Mouse (Mus musculus) adrenal gland, adult 8-10 months (tissue): ENCODE measurements around the gene Olfr1209. TPM values are rescaled to one million over a fixed set of nuclear protein-coding genes. Genes with fewer than 3 reads are reported as not detected.

ENCODE experiments used
- DNase-seq: peaks from one replicate; pipeline ENCODE4 v3.0.0; 2022
- total RNA-seq, 4 experiments: library from RNA; stranded (reverse); gene quantifications; 2 replicates each; pipeline ENCODE4 v1.2.4; 2022

Gene Olfr1209
- not detected for total RNA-seq

DNA sequence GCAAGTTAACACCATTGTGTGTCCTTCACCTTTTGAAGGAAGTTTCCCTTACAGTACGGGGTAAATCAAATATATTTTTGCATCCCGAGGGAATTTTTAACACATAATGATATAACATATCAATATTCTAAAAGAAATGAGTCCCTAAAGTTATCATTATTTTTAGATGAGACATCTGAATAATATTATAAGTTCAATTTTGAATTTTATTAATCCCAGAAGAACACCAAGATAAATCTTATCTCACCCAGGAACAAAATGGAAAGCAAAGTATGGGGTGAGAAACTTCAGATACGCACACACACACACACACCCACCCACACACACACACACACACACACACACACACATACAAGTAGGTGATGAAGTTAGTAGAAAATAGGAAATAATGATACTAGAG lies at the start of gene Olfr1209:
Gene Olfr1209, minus strand, starts transcription at position 101 of the 400 bp plus-strand sequence.
- no peak for DNase-seq

DNA sequence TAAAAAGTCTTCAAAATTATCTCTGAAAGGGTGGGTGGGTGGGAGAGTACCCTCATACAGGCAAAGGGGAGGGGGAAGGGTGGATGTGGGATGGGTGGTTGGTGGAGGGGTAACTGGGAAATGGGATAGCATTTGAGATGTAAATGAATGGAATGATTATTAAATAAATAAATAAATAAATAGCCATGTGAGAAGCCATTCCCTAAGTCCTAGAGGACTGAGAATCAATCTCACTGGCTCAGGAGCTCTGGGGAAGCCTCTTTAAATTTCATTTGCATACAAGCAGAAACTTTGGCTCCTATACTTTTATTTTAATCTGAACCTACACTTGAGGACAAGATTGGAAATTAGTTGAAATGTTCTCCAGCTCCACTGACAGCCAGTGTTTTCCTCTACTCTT lies 38.7 kb upstream of the Olfr1209 start, which contains the start of gene Olfr1212:
Gene Olfr1212, plus strand, starts transcription at position 301 of the 400 bp plus-strand sequence.
- no peak for DNase-seq

DNA sequence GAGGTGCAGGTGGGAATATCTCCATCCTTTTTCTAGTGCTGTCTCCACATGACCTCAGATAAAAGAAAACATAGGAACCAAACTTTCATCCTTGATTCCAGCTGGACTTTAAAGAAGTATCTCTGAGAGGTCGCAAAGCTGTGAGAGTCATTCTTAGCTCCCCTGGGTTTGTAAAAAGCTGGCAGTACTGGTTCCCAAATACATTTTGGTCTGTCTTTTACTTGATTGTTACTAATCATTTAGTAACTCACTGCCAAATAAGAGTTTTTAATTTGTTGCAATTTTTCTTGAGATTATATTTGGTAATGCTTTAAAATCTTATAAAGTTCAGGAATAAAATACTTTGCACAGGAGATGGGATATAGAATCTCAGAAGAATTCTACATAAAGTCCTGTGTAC lies 23.1 kb upstream of the Olfr1209 start, which contains the start of gene Olfr1211:
Gene Olfr1211, minus strand, starts transcription at position 101 of the 400 bp plus-strand sequence.
- no peak for DNase-seq

DNA sequence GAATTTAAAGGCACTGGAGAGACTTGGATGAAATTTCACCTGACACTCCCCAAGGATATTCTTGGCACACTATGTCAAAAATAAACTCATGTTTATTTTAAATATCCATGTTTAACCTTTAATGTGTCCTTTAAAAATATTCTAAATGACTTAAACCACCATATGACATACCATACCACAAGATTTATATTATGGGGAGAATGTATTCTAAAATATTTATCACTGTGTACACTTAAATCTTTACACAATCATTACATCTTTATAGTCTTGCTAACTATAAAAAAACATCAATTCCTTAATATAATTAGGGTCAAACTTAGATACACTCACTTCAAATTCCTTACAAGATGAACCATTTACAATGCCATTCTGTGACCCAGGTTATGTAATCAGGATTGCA lies 12.7 kb downstream of the Olfr1209 start, which contains the start of gene Olfr1208:
Gene Olfr1208, minus strand, starts transcription at position 101 of the 400 bp plus-strand sequence.
- DNase-seq = no peak

DNA sequence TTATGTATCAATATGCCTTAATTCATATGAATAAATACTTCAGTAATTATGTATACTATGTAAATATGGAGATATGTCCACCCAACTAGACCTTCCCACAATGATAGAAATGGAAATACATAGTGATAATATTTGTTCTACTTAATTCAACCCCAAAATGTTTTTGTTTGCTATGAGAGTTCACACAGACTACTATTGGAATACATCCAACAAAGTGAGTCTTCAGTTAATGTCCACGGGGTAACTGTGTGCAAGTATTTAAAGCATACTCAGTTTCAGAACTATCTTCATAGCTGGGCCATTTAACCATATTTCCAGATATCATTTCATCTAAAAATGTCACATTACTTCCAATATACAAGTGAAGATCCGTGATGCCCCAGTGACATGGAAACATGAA lies 52.0 kb downstream of the Olfr1209 start, which contains the start of gene Olfr1206:
Gene Olfr1206, plus strand, starts transcription at position 301 of the 400 bp plus-strand sequence.
- no peak for DNase-seq

Other genes starting within 250 kb of the Olfr1209 start
- not detected for gene Olfr1193, start 239.5 kb downstream of the Olfr1209 start, total RNA-seq
- not detected for gene Olfr1195, start 226.0 kb downstream of the Olfr1209 start, total RNA-seq
- gene Olfr1196, start 210.6 kb downstream of the Olfr1209 start, total RNA-seq = not detected
- not detected for gene Olfr1197, start 182.8 kb downstream of the Olfr1209 start, total RNA-seq
- gene Olfr1198, start 163.8 kb downstream of the Olfr1209 start, total RNA-seq = not detected
- gene Olfr1199, start 154.7 kb downstream of the Olfr1209 start, total RNA-seq = not detected
- gene Olfr1200, start 144.7 kb downstream of the Olfr1209 start, total RNA-seq = not detected
- not detected for gene Olfr1201, start 122.1 kb downstream of the Olfr1209 start, total RNA-seq
- not detected for gene Olfr1202, start 100.7 kb downstream of the Olfr1209 start, total RNA-seq
- gene Olfr1205, start 85.4 kb downstream of the Olfr1209 start, total RNA-seq = not detected
- gene Olfr1204, start 65.9 kb downstream of the Olfr1209 start, total RNA-seq = not detected
- not detected for gene Olfr1206, start 51.9 kb downstream of the Olfr1209 start, total RNA-seq
- gene Olfr1208, start 12.8 kb downstream of the Olfr1209 start, total RNA-seq = not detected
- gene Olfr1211, start 23.0 kb upstream of the Olfr1209 start, total RNA-seq = not detected
- not detected for gene Olfr1212, start 38.8 kb upstream of the Olfr1209 start, total RNA-seq
- gene Gm13762, start 65.1 kb upstream of the Olfr1209 start, total RNA-seq = not detected
- not detected for gene Olfr1214, start 77.5 kb upstream of the Olfr1209 start, total RNA-seq
- gene Olfr1215, start 91.8 kb upstream of the Olfr1209 start, total RNA-seq = not detected
- not detected for gene Olfr1216, start 103.2 kb upstream of the Olfr1209 start, total RNA-seq
- gene Olfr1217, start 116.9 kb upstream of the Olfr1209 start, total RNA-seq = not detected
- gene Olfr1218, start 146.0 kb upstream of the Olfr1209 start, total RNA-seq = not detected
- not detected for gene Olfr1219, start 168.4 kb upstream of the Olfr1209 start, total RNA-seq
- gene Olfr1220, start 191.7 kb upstream of the Olfr1209 start, total RNA-seq = not detected
- not detected for gene Olfr1221, start 202.1 kb upstream of the Olfr1209 start, total RNA-seq
- gene Olfr1222, start 217.9 kb upstream of the Olfr1209 start, total RNA-seq = not detected
- gene Olfr1223, start 236.4 kb upstream of the Olfr1209 start, total RNA-seq = not detected
- gene Olfr1224-ps1, start 248.9 kb upstream of the Olfr1209 start, total RNA-seq = not detected